Mouse (Mus musculus) liver, embryonic 14.5 days (tissue): ENCODE measurements around the gene Siah1b.

ENCODE experiments used
- CTCF ChIP-seq: IDR thresholded peaks from 2 replicates; pipeline ENCODE4 v1.5.1; 2016; ENCODE audit warnings: antibody characterized with exemption, low read depth, control low read depth
- EP300 ChIP-seq: IDR thresholded peaks from 2 replicates; pipeline ENCODE4 v1.6.1; 2016; ENCODE audit warnings: antibody characterized with exemption, low read depth

DNA sequence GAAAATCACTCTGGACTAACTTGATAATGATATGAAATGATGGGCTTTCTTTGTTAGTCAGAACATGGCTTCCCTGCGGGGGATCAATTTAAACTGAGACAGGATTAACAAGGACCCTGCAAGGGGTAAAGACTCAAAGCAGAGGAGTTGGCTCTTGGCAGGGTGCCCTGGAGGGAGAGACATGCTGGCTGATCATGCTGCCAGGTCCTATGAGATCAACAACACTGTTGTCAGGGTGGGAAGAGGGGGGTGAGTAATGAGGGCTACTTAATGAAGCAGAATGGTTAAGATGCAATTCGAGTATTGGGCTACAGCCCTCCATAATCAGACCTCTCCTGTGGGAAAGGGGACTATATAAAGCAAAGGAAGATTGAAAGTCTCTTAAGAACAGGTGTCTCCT, 37.4 kb downstream of the Siah1b start:
- TF ChIP-seq CTCF (no peak), EP300 (no peak)
